Mouse (Mus musculus): ENCODE measurements around the gene Gabarapl2.

DNA sequence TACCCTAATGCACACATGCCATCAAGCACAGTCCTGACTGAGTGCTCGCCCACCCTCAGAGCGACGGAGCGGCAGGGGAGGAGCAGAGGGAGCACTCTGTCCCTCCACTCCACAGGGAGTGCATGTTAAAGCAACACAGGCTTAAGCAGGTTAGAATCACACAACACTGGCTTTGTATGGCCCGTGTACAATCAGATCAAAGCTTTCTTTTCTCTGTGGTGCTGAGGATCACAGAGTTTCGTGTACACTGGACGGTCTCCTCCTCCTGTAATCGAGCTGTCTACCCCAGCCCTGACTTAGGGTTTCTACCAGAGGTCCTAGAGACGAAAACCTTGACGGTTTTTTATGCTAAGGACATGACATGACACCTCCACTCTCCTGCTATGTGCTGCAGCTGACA is 28.0 kb downstream of the Gabarapl2 start:
- TF ChIP-seq CTCF (IDR thresholded peaks at IDR 0.05; ENCODE audit: extremely low read depth, insufficient read depth, low read length) (no peak), POLR2A (IDR thresholded peaks at IDR 0.05; ENCODE audit: extremely low read depth, insufficient read depth, low read length) (no peak)

Data from cortical plate, adult 2 months (tissue).